Mouse (Mus musculus) liver, embryonic 16.5 days (tissue): Measurements from ENCODE around the gene Otud7a. TPM values are rescaled to one million over a fixed set of nuclear protein-coding genes. Genes with fewer than 3 reads are reported as not detected.

Source experiments
- ATAC-seq: fragments of 200-750 bp; cut with Nextera tagmentation; 2 replicates; pipeline ENCODE4 v1.8.0; 2017; ENCODE audit warnings: low read depth, mild to moderate bottlenecking, moderate number of reproducible peaks, moderate library complexity
- H3K27ac ChIP-seq: fragments of 300-500 bp; sonication (generic); 2 replicates; pipeline ENCODE4 v1.5.1; 2014; ENCODE audit warnings: mild to moderate bottlenecking, low read length
- H3K27me3 ChIP-seq: fragments of 300-500 bp; sonication (generic); 2 replicates; pipeline ENCODE4 v1.6.1; 2014; ENCODE audit warnings: low read depth, low read length, mixed read lengths; ENCODE audit not compliant: control insufficient read depth, insufficient read depth
- H3K36me3 ChIP-seq: fragments of 300-500 bp; sonication (generic); 2 replicates; pipeline ENCODE4 v1.6.1; 2014; ENCODE audit warnings: mild to moderate bottlenecking; ENCODE audit not compliant: control insufficient read depth, insufficient read depth
- H3K4me1 ChIP-seq: fragments of 300-500 bp; sonication (generic); 2 replicates; pipeline ENCODE4 v1.6.1; 2014; ENCODE audit warnings: low read depth, low read length, mixed read lengths; ENCODE audit not compliant: control insufficient read depth
- H3K4me2 ChIP-seq: fragments of 300-500 bp; sonication (generic); 2 replicates; pipeline ENCODE4 v1.6.1; 2014; ENCODE audit warnings: low read depth, low read length, mixed read lengths
- H3K4me3 ChIP-seq: fragments of 300-500 bp; sonication (generic); 2 replicates; pipeline ENCODE4 v1.5.1; 2014; ENCODE audit warnings: low read depth, mild to moderate bottlenecking, low read length
- H3K9ac ChIP-seq: fragments of 300-500 bp; sonication (generic); 2 replicates; pipeline ENCODE4 v1.6.1; 2014; ENCODE audit warnings: low read depth, low read length
- H3K9me3 ChIP-seq: fragments of 300-500 bp; sonication (generic); replicated peaks from 2 replicates; pipeline ENCODE4 v1.6.1; 2016; ENCODE audit warnings: low read length; ENCODE audit not compliant: control insufficient read depth
- WGBS: fragments of 180-500 bp; shearing (Covaris S2); extraction: QIAGEN DNeasy Blood & Tissue Kit; methylation state at CpG from one replicate; pipeline ENCODE4 v1.1.7; 2014; ENCODE audit not compliant: insufficient replicate concordance; 5-methylcytosine and 5-hydroxymethylcytosine counted together
- polyA plus RNA-seq: library from polyadenylated mRNA; unstranded; fragments of >200 nt; fragmentation: Nextera tagmentation; extraction: Ambion mirVana; gene quantifications from 2 replicates; pipeline ENCODE4 v1.2.1, GENCODE M21; 2015

The Otud7a gene
- polyA plus RNA-seq, 1 experiment from 2014 or later, result not detected

- no peaks in the 10 kb centered on the region for H3K9me3 ChIP-seq
- no peaks in the 10 kb centered on the region for H3K36me3 ChIP-seq
- WGBS, result 54% methylated on average over 2 of the region's 2 CpGs
- H3K4me1 ChIP-seq, result no peaks in the 10 kb centered on the region
- no peak overlapping the region for H3K4me3 ChIP-seq
- no peak overlapping the region for H3K4me2 ChIP-seq
- no peak overlapping the region for H3K27ac ChIP-seq
- H3K9ac ChIP-seq, result no peak overlapping the region
- no peak for ATAC-seq
- no peaks in the 10 kb centered on the region for H3K27me3 ChIP-seq
Observed at GRCm38 (mm10) chr7:63483091-63483490, 38.5 kb downstream of the Otud7a start.

GRCm38 (mm10) chr7:63497051-63497547 lies 52.5 kb downstream of the Otud7a start:
- H3K27me3 ChIP-seq, result no peaks in the 10 kb centered on the region
- H3K4me3 ChIP-seq, result no peak overlapping the region
- H3K36me3 ChIP-seq, result no peaks in the 10 kb centered on the region
- no peaks in the 10 kb centered on the region for H3K4me1 ChIP-seq
- no peak overlapping the region for H3K9ac ChIP-seq
- no peak overlapping the region for H3K27ac ChIP-seq
- H3K4me2 ChIP-seq, result no peak overlapping the region
- no peak for ATAC-seq
- no peaks in the 10 kb centered on the region for H3K9me3 ChIP-seq
- 52% methylated on average over 9 of the region's 9 CpGs for WGBS

GRCm38 (mm10) chr7:63504202-63504601 lies 59.7 kb downstream of the Otud7a start:
- no peak for ATAC-seq
- no peak overlapping the region for H3K9ac ChIP-seq
- no peak overlapping the region for H3K27ac ChIP-seq
- H3K27me3 ChIP-seq, result no peaks in the 10 kb centered on the region
- 22% methylated on average over 2 of the region's 2 CpGs for WGBS
- H3K36me3 ChIP-seq, result no peaks in the 10 kb centered on the region
- H3K4me3 ChIP-seq, result no peak overlapping the region
- no peaks in the 10 kb centered on the region for H3K4me1 ChIP-seq
- H3K4me2 ChIP-seq, result no peak overlapping the region
- no peaks in the 10 kb centered on the region for H3K9me3 ChIP-seq

- no peak for ATAC-seq
- Histone ChIP-seq H3K36me3 (no peaks in the 10 kb centered on the region), H3K27ac (no peak overlapping the region), H3K9ac (no peak overlapping the region), H3K27me3 (no peaks in the 10 kb centered on the region), H3K9me3 (no peaks in the 10 kb centered on the region), H3K4me3 (no peak overlapping the region), H3K4me2 (no peak overlapping the region), H3K4me1 (no peaks in the 10 kb centered on the region)
- WGBS, result 89% methylated on average over 2 of the region's 2 CpGs
Observed at GRCm38 (mm10) chr7:63508079-63508478, 63.5 kb downstream of the Otud7a start.

- Histone ChIP-seq H3K4me3 (no peak overlapping the region), H3K9ac (no peak overlapping the region), H3K27ac (no peak overlapping the region), H3K4me1 (no peaks in the 10 kb centered on the region), H3K9me3 (no peaks in the 10 kb centered on the region), H3K27me3 (no peaks in the 10 kb centered on the region), H3K4me2 (no peak overlapping the region), H3K36me3 (no peaks in the 10 kb centered on the region)
- WGBS, result 35% methylated on average over 1 of the region's 1 CpGs
- ATAC-seq, result no peak
Observed at GRCm38 (mm10) chr7:63509825-63510224, 65.3 kb downstream of the Otud7a start.

GRCm38 (mm10) chr7:63511458-63511857 lies 66.9 kb downstream of the Otud7a start:
- Histone ChIP-seq H3K4me3 (no peak overlapping the region), H3K4me1 (no peaks in the 10 kb centered on the region), H3K9me3 (no peaks in the 10 kb centered on the region), H3K27ac (no peak overlapping the region), H3K27me3 (no peaks in the 10 kb centered on the region), H3K4me2 (no peak overlapping the region), H3K36me3 (no peaks in the 10 kb centered on the region), H3K9ac (no peak overlapping the region)
- ATAC-seq, result no peak

GRCm38 (mm10) chr7:63512561-63512960 lies 68.0 kb downstream of the Otud7a start:
- Histone ChIP-seq H3K9me3 (no peaks in the 10 kb centered on the region), H3K4me3 (no peak overlapping the region), H3K4me1 (no peaks in the 10 kb centered on the region), H3K36me3 (no peaks in the 10 kb centered on the region), H3K4me2 (no peak overlapping the region), H3K9ac (no peak overlapping the region), H3K27me3 (no peaks in the 10 kb centered on the region), H3K27ac (no peak overlapping the region)
- WGBS, result 40% methylated on average over 2 of the region's 2 CpGs
- ATAC-seq, result no peak

- Histone ChIP-seq H3K9me3 (no peaks in the 10 kb centered on the region), H3K9ac (no peak overlapping the region), H3K4me1 (no peaks in the 10 kb centered on the region), H3K36me3 (no peaks in the 10 kb centered on the region), H3K27me3 (no peaks in the 10 kb centered on the region), H3K27ac (no peak overlapping the region), H3K4me2 (no peak overlapping the region), H3K4me3 (no peak overlapping the region)
- no peak for ATAC-seq
- 61% methylated on average over 5 of the region's 5 CpGs for WGBS
Observed at GRCm38 (mm10) chr7:63516141-63516895, 71.8 kb downstream of the Otud7a start.

- no peaks in the 10 kb centered on the region for H3K27me3 ChIP-seq
- H3K27ac ChIP-seq, result no peak overlapping the region
- no peaks in the 10 kb centered on the region for H3K4me1 ChIP-seq
- no peak overlapping the region for H3K4me3 ChIP-seq
- H3K36me3 ChIP-seq, result no peaks in the 10 kb centered on the region
- H3K9ac ChIP-seq, result no peak overlapping the region
- 86% methylated on average over 1 of the region's 1 CpGs for WGBS
- no peak overlapping the region for H3K4me2 ChIP-seq
- H3K9me3 ChIP-seq, result no peaks in the 10 kb centered on the region
- no peak for ATAC-seq
Observed at GRCm38 (mm10) chr7:63520299-63520698, 75.7 kb downstream of the Otud7a start.
